Mouse (Mus musculus): Measurements from ENCODE around the gene Rrp36. TPM values are rescaled to one million over a fixed set of nuclear protein-coding genes. Genes with fewer than 3 reads are reported as not detected.

Rrp36 gene
- polyA plus RNA-seq, 1 experiment: 12.5 TPM

DNA sequence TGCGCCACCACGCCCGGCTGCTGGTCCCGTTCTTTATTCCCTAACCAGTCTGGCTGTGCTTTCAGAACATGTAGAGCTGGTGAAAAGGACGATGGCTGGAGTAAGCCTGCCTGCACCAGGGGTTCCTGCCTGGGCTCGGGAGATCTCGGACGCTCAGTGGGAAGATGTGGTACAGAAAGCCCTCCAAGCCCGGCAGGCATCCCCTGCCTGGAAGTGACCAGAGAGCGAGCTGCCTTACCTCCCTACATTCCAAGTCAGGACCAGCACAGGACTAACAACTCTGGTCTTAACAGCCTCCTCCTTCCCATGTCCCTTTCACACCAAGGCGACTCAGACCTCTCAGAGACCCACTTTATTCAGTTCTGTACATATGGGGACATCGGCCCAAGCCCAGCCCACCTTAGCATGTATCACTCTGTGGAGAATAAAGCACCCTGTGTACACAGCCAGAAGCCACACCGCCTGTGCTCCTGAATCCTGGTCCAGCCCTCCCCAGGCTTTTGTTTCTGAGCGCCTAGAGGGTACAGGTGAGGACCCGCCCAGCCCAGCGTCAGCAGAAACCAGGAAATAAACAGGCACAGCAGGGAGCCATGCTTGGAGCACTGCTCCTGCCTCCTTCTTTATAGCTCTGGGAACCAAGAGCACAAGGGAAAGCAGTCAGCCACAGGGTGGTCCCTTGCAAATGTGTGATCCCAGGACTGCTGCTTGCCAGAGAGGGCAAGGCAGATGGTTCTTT lies 8.7 kb upstream of the Rrp36 start:
- TF ChIP-seq CTCF (IDR thresholded peaks at IDR 0.05; ENCODE audit: control insufficient read depth, insufficient read depth, insufficient replicate concordance, low read depth, low read length) (no peak), POLR2A (IDR thresholded peaks at IDR 0.05; ENCODE audit: control insufficient read depth, low read depth, low read length) (no peak)
- peaks cover 5% of the 10 kb centered on the region for H3K4me1 ChIP-seq (ENCODE audit: control insufficient read depth, insufficient read depth, low read length)
- no peaks in the 10 kb centered on the region; the same call in 1 of the 2 replicates for H3K36me3 ChIP-seq (ENCODE audit: control insufficient read depth, insufficient read depth, low read length)
- H3K4me3 ChIP-seq (ENCODE audit: control insufficient read depth, low read depth, low read length): peak overlapping the region; percentile 96
- no peak overlapping the region for H3K27ac ChIP-seq (ENCODE audit: control insufficient read depth, insufficient read depth, low read depth, low read length)
- H3K27me3 ChIP-seq (ENCODE audit: control insufficient read depth, insufficient read depth, low read length): no peaks in the 10 kb centered on the region

GRCm38 (mm10) chr17:46681466-46682118 lies 7.4 kb upstream of the Rrp36 start:
- Histone ChIP-seq H3K4me1 (ENCODE audit: control insufficient read depth, insufficient read depth, low read length) (peaks cover 5% of the 10 kb centered on the region), H3K27me3 (ENCODE audit: control insufficient read depth, insufficient read depth, low read length) (no peaks in the 10 kb centered on the region), H3K4me3 (ENCODE audit: control insufficient read depth, low read depth, low read length) (peak overlapping the region; percentile 96), H3K27ac (ENCODE audit: control insufficient read depth, insufficient read depth, low read depth, low read length) (peak overlapping the region; percentile 80), H3K36me3 (ENCODE audit: control insufficient read depth, insufficient read depth, low read length) (no peaks in the 10 kb centered on the region; the same call in 1 of the 2 replicates)
- 0 out of 2 replicates have a peak, but pooled peaks have one; percentile 19 for TF ChIP-seq POLR2A (IDR thresholded peaks at IDR 0.05; ENCODE audit: control insufficient read depth, low read depth, low read length)
- TF ChIP-seq CTCF (IDR thresholded peaks at IDR 0.05; ENCODE audit: control insufficient read depth, insufficient read depth, insufficient replicate concordance, low read depth, low read length): no peak

GRCm38 (mm10) chr17:46680760-46681373 lies 6.7 kb upstream of the Rrp36 start, which contains the start of gene Klhdc3:
Gene Klhdc3 (minus strand): TSS chr17:46680914.
- peaks cover 2% of the 10 kb centered on the region; the same call in 1 of the 2 replicates for H3K36me3 ChIP-seq (ENCODE audit: control insufficient read depth, insufficient read depth, low read length)
- peak within 1 kb of the TSS; percentile 91 for H3K27ac ChIP-seq (ENCODE audit: control insufficient read depth, insufficient read depth, low read depth, low read length)
- H3K4me1 ChIP-seq (ENCODE audit: control insufficient read depth, insufficient read depth, low read length): peaks cover 5% of the 10 kb centered on the region
- H3K27me3 ChIP-seq (ENCODE audit: control insufficient read depth, insufficient read depth, low read length): no peaks in the 10 kb centered on the region
- H3K4me3 ChIP-seq (ENCODE audit: control insufficient read depth, low read depth, low read length): peak within 1 kb of the TSS; percentile 96
- peak; percentile 62 for TF ChIP-seq POLR2A (IDR thresholded peaks at IDR 0.05; ENCODE audit: control insufficient read depth, low read depth, low read length)
- TF ChIP-seq CTCF (IDR thresholded peaks at IDR 0.05; ENCODE audit: control insufficient read depth, insufficient read depth, insufficient replicate concordance, low read depth, low read length): no peak

DNA sequence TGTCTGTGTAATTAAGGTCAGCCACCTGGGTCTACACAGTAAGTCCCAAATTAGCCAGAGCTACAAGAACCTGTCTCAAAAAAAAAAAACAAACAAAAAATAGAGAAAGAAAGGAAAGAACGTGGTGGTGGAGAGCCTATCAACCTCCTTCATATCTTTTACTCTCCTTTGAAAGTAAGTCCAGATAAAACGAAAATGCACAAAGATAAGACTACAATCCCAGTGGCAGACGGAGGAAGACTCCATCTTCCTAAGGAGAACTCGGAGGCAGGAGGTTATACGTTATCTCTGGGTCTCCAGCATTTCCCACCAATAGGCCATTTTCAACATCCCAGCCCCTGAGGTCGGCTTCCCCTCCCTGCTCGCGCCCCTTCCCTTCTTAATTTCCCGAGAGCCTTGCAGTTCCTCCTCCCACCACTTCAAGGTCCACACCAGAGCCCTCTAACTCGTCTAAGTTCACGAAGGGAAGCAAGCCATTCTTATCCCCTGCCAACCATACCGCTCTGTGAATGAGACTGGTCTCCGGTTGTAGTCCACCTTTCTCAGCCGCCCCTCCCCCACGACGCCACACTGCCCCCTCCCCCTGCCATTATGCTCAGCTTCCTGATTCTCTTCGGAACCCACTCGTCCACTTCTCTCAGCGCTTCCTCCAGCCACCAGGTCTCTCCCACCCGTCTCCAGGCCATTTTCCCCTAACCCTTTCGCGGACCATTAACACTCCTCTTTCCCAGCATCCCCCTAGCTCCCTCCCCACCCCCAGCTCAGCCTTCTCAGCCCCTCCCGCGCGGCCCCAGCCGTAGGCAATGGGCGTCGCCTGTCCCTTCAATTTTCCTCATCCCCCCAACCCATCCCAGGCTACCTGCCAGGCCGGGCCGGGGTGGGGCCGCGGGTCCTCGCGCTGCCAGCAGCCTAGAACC lies 5.9 kb upstream of the Rrp36 start:
- Histone ChIP-seq H3K4me3 (ENCODE audit: control insufficient read depth, low read depth, low read length) (peak overlapping the region; percentile 96), H3K27me3 (ENCODE audit: control insufficient read depth, insufficient read depth, low read length) (no peaks in the 10 kb centered on the region), H3K36me3 (ENCODE audit: control insufficient read depth, insufficient read depth, low read length) (peaks cover 5% of the 10 kb centered on the region; the same call in 1 of the 2 replicates), H3K4me1 (ENCODE audit: control insufficient read depth, insufficient read depth, low read length) (peaks cover 5% of the 10 kb centered on the region), H3K27ac (ENCODE audit: control insufficient read depth, insufficient read depth, low read depth, low read length) (peak overlapping the region; percentile 91)
- no peak for TF ChIP-seq CTCF (IDR thresholded peaks at IDR 0.05; ENCODE audit: control insufficient read depth, insufficient read depth, insufficient replicate concordance, low read depth, low read length)
- TF ChIP-seq POLR2A (IDR thresholded peaks at IDR 0.05; ENCODE audit: control insufficient read depth, low read depth, low read length): no peak

- peaks cover 5% of the 10 kb centered on the region for H3K36me3 ChIP-seq (ENCODE audit: control insufficient read depth, insufficient read depth, low read length)
- H3K4me3 ChIP-seq (ENCODE audit: control insufficient read depth, low read depth, low read length): peak overlapping the region; percentile 96
- H3K27ac ChIP-seq (ENCODE audit: control insufficient read depth, insufficient read depth, low read depth, low read length): peak overlapping the region; percentile 80
Observed at GRCm38 (mm10) chr17:46678911-46679310, 4.8 kb upstream of the Rrp36 start.

GRCm38 (mm10) chr17:46678416-46678815 lies 4.3 kb upstream of the Rrp36 start, which contains the start of gene Mea1:
Gene Mea1 (plus strand): TSS chr17:46678793.
- Histone ChIP-seq H3K27ac (ENCODE audit: control insufficient read depth, insufficient read depth, low read depth, low read length) (peak within 1 kb of the TSS; percentile 86), H3K4me3 (ENCODE audit: control insufficient read depth, low read depth, low read length) (peak within 1 kb of the TSS; percentile 96), H3K27me3 (ENCODE audit: control insufficient read depth, insufficient read depth, low read length) (no peaks in the 10 kb centered on the region), H3K36me3 (ENCODE audit: control insufficient read depth, insufficient read depth, low read length) (peaks cover 5% of the 10 kb centered on the region), H3K4me1 (ENCODE audit: control insufficient read depth, insufficient read depth, low read length) (peaks cover 12% of the 10 kb centered on the region)
- TF ChIP-seq POLR2A (IDR thresholded peaks at IDR 0.05; ENCODE audit: control insufficient read depth, low read depth, low read length) (no peak; the same call in 1 of the 2 replicates), CTCF (IDR thresholded peaks at IDR 0.05; ENCODE audit: control insufficient read depth, insufficient read depth, insufficient replicate concordance, low read depth, low read length) (no peak)

More at GRCm38 (mm10) chr17:46678911-46679310, 4.8 kb upstream of the Rrp36 start:
- no peak for TF ChIP-seq POLR2A (IDR thresholded peaks at IDR 0.05; ENCODE audit: control insufficient read depth, low read depth, low read length)
- no peak for TF ChIP-seq CTCF (IDR thresholded peaks at IDR 0.05; ENCODE audit: control insufficient read depth, insufficient read depth, insufficient replicate concordance, low read depth, low read length)
- Histone ChIP-seq H3K4me1 (ENCODE audit: control insufficient read depth, insufficient read depth, low read length) (peaks cover 12% of the 10 kb centered on the region), H3K27me3 (ENCODE audit: control insufficient read depth, insufficient read depth, low read length) (no peaks in the 10 kb centered on the region)

All from testis, adult 2 months (tissue).